Mouse (Mus musculus) frontal cortex, postnatal 36 days (tissue): Measurements from ENCODE around the gene Lima1.
A peak's percentile ranks its signal among the peaks of the same experiment; 100 is the strongest.

Experiments used
- DNase-seq, 2 experiments: peaks; one replicate each; pipeline ENCODE4 v3.0.0; 2022; ENCODE audit warnings: low spot score in 2 of 2

The Lima1 gene

GRCm38 (mm10) chr15:99866450-99867221 lies 8.6 kb downstream of the Lima1 start:
- DNase-seq: no peak

DNA sequence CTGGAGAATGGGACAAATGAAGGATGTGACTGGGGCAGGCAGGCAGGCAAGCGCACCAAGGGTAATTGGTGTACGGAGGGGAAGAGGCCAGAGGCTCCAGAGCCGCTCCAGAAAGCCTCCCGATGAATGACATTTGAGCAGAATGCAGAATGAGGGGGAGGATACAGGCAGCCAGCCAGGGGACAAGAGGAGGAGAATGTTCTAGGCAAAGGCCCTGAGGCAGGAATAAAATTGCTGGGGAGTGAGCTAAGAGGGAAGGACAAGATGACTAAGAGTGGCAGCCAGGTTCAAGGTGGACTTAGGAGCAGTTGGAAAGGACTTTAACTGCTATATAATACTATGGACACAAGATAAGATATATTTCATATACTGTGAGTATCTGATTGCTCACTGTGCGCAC lies 9.3 kb downstream of the Lima1 start:
- DNase-seq: peak; percentile 3 to 13

GRCm38 (mm10) chr15:99865494-99865941 lies 9.7 kb downstream of the Lima1 start:
- no peak for DNase-seq

- no peak for DNase-seq
These were observed 10.2 kb downstream of the Lima1 start for GRCm38 (mm10) chr15:99865046-99865445.

GRCm38 (mm10) chr15:99863786-99864185 lies 11.5 kb downstream of the Lima1 start:
- no peak for DNase-seq

GRCm38 (mm10) chr15:99863358-99863757 lies 11.9 kb downstream of the Lima1 start:
- no peak for DNase-seq

DNA sequence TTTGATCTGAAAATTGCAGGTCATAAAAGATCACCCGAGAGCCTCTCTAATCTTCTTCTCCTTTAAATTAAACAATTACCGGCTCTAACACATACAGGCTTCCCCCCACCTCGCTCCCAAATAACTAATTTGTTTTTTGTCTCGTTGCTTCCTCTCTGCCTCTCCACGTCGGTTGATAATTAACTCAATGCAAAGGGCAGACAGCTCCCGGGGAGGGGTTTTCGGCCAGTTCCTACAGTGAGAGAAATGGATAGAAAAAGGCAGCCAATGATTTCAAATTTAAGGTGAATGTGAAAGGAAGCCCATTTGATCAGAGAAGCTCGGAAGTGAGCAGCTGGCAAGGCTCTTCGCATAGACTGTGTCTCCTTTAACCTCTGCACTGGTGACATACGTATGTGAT lies 12.8 kb downstream of the Lima1 start:
- DNase-seq: no peak

DNA sequence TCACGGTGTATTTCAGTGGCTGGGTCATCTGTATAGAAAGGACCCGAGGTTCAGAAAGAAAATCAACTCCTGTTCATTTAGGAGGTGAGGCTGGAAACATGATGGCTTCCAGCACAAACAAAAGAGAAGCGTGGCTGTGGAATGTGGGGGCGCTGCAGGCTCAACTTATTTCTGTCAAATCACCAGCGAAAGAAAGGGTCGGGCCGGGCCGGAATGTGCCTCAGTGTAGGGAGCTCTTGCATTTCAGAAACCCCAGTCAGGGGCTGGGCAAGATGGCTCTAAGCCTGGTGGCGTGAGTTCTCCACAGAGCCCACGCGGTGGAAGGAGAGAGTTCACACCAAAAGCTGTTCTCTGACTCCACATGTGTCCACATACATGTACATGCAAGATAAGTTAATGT lies 13.3 kb downstream of the Lima1 start:
- no peak for DNase-seq

DNA sequence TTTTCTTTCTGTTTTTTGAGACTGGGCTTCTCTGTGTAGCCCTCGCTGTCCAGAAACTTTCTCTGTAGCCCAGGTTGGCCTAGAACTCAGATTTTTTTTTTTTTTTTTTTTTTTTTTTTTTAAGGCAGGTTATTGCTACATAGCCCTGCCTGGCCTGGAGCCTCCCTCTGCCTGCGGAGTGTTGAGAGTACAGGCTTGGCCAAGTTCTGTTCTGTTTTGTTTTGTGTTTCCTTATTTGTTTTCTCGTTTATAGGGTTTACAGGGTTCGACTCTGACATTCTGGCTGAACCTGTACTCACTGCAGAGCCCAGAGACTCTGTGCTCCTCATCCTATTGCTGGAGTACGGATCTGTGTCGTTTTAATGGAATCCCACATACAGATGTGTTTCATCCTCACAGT lies 13.7 kb downstream of the Lima1 start:
- no peak for DNase-seq

GRCm38 (mm10) chr15:99859644-99860392 lies 15.4 kb downstream of the Lima1 start:
- DNase-seq: no peak

DNA sequence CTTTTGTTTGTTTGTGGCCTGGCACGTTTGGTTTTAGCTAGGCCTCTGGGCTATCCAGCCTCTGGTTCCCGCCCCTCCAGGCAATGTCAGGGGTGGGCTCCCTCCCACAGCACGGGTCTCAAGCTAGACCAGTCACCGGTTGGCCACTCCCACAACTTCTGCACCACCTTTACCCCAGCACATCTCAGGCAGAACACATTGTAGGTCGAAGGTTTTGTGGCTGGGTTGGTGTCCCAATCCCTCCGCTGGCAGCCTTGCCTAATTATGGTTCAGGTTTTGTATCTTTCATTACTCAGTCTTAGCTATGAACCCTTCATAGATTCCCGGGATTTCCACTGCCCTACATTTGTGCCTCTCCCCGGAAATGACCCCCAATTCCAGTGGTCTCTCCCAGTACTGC lies 17.8 kb downstream of the Lima1 start:
- DNase-seq: no peak

DNA sequence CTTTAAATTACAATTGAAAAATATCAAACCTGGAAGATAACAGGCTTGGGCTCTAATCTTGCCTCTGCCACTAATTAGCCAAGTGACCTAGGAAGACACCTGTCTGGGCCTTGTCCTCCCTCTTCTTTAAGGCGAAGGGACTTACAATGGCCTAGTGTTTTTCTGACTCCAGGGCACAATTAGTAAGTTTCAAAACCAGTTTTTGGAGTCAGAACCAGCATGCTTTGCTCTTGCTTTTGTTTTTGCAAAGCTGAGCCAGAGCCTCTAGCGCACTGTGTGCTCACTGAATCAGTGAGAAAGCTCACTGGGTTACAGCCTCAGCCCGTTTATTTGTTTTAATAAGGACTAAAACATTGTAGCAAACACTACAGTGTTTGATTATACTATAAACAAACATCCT lies 20.1 kb downstream of the Lima1 start:
- DNase-seq: no peak

- DNase-seq: no peak
These were observed 22.5 kb downstream of the Lima1 start for GRCm38 (mm10) chr15:99852606-99853237.

- no peak for DNase-seq
These were observed 25.0 kb downstream of the Lima1 start for GRCm38 (mm10) chr15:99850265-99850664.

DNA sequence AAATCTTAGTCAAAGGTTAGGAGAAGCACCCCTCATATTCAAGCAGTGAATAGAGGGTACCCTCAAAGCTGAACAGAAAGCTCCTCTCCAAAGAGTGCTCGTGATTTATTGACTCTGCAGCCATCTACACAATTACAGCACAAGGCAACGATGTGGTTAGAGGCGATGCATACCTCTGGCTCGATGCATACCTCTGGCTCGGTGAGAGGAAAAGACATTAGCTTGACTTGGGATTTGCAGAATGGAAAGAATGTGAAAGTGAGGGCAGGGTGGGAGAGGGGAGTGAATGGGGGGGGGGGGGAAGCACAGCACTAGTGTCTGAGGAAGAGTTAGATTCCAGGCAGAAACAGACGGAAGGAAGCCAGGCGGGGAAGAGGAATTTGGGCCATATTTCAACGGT lies 27.3 kb downstream of the Lima1 start:
- no peak for DNase-seq

DNA sequence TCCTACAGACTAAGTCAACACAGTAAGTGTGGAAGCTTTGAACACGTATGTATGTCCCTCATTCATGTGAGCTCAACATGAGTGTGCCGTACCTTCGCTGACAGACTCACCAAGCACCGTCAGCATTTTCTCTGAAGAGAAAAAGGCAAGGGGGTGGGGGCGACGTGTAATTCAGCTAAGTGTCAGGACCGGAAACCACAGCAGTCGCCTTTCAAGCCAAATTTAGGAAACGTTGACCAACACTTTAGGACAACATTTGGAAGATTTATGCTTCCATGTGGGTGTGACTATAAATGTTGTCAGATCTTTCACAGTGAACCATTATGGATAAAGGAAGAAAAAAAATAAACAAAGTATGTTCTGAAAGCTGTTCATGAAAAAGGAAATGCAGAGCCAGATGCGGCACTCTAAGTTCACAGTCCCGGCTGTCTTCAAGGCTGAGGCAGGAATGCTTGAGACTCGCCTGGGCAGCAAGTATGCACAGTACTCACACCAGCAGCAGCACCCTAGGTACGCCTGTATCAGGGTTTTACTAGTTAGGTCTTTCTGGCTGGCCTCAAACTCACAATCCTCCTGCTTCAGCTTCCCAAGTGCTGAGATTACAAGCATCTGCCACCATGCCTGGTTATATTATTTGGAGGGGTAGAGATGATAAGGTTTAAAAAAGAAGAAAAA lies 27.9 kb downstream of the Lima1 start:
- DNase-seq: no peak

DNA sequence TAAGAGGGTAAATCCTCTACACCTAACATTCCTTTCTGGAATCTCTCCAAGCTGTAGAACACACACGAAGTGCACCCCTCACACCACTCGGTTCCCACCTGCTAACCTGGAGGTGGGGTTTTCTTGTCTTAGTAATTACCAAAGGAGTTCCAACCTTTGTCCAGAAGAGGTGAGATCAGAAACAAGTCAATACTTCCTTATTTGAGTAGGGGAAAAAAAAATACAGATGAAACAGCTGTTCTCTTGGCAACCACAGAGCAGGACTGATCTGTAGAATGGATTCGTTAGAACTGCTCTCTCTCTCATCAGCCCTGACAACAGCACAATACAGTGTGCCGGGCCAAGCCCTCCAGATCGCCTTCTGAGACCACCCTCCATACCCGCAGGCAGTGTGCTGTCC lies 28.6 kb downstream of the Lima1 start:
- no peak for DNase-seq

DNA sequence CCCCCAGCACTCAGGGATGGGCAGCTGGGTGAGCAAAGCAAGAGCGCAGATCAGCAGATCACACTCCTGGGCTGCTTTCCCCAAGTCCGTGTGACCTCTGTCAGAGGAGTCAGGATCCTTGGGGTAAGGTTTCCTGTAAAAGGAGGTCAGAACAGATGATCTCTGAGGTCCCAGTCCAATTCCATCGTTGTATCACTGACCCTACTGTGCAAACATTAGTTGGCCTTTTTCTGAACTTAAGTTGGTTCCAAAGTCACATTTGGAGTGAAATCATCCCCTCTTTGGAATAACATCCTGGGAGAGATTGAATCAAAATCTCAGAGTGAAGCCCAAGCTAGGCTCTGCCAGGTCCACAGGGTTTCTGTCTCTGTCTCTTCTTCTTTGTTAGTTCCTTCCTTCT lies 31.4 kb downstream of the Lima1 start:
- no peak for DNase-seq

DNA sequence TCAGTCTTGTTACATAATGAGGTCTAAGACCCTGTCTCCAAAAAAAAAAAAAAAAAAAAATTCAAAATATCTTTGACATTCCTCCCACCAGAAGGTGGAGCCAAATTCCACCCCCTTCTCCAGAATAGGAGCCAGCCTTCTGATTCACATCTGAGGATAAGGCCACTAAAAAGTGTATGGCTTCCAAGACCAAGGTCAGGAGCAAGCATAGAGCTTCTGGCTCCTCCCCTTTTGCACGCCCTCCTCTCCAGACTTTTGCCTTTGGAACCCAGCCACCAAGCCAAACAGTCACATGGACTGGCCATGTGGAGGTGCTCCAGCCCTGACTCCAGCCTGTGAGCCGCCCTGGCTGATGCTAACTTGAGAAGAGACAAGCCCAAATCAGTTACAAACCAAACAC lies 35.3 kb downstream of the Lima1 start:
- no peak for DNase-seq

GRCm38 (mm10) chr15:99839165-99839840 lies 36.0 kb downstream of the Lima1 start:
- DNase-seq: no peak

DNA sequence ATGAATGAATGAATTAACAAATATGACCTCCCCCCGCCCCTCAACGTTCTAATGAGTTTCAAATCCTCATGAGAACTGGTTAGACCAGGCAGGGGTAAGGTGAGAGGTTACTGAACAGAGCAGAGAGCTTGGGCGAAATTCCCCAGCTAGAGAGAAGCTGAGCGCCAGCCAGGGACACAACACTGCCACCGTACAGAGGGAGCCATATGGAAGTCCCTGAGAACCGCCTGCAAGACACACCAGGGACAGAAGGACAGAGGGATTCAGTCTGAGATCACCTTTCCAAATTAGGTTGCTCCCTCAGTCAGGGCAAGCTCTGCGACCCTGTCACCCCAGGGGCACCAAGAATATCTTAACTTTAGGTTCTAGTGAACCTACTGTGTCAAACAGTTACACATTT lies 37.7 kb downstream of the Lima1 start:
- DNase-seq: no peak

GRCm38 (mm10) chr15:99835191-99835590 lies 40.1 kb downstream of the Lima1 start:
- no peak for DNase-seq
